10 mouse cellular contexts compared by ENCODE assay signal in genomic region chr6:53654361-53654824, GRCm38 (mm10).
DNase-seq lines count a peak whose midpoint lies in the region; ATAC-seq and TF ChIP-seq lines count a peak whose summit lies in the region.
"Had no signal": no experiment of that assay in that cellular context is flagged by ENCODE, and none has a peak within 500 bp of the region (broad histone marks: within the 10 kb centered on the region; RNA-seq: fewer than 3 reads in every experiment).

No protein-coding gene starts in this region.

- H3K4me2 ChIP-seq in forebrain, embryonic 12.5 days: no peak overlapping the region
- H3K4me2 ChIP-seq in forebrain, embryonic 15.5 days (replicated peaks): no peak overlapping the region; the same call in 1 of the 2 replicates
- peak overlapping the region; percentile 21 for H3K4me2 ChIP-seq in forebrain, embryonic 16.5 days (ENCODE audit: low read length)
- H3K4me2 ChIP-seq in limb, embryonic 14.5 days (replicated peaks; ENCODE audit: low read depth, low read length, severe bottlenecking): no peak overlapping the region
- H3K4me2 ChIP-seq: neural tube, embryonic 13.5 days had no signal

- H3K4me3 ChIP-seq in forebrain, embryonic 12.5 days (replicated peaks): no peak overlapping the region
- H3K4me3 ChIP-seq in forebrain, embryonic 15.5 days: no peak overlapping the region
- H3K4me3 ChIP-seq in left cerebral cortex, adult 2 months: no peak overlapping the region
- H3K4me3 ChIP-seq in forebrain, embryonic 16.5 days (replicated peaks; ENCODE audit: low read length): no peak overlapping the region
- no peak overlapping the region for H3K4me3 ChIP-seq in limb, embryonic 14.5 days (replicated peaks; ENCODE audit: low read length)
- H3K4me3 ChIP-seq: neural tube, embryonic 13.5 days had no signal

- H3K9me3 ChIP-seq in forebrain, embryonic 12.5 days: no peaks in the 10 kb centered on the region
- no peaks in the 10 kb centered on the region for H3K9me3 ChIP-seq in forebrain, embryonic 15.5 days
- no peaks in the 10 kb centered on the region for H3K9me3 ChIP-seq in forebrain, embryonic 16.5 days (ENCODE audit: control insufficient read depth, low read length)
- H3K9me3 ChIP-seq in limb, embryonic 14.5 days (ENCODE audit: control insufficient read depth, low read length): no peaks in the 10 kb centered on the region
- H3K9me3 ChIP-seq: neural tube, embryonic 13.5 days had no signal

- 0 out of 2 replicates have a peak overlapping the region, but pooled peaks have one; percentile 31 for H3K27ac ChIP-seq in forebrain, embryonic 12.5 days
- no peak overlapping the region for H3K27ac ChIP-seq in forebrain, embryonic 15.5 days (replicated peaks)
- H3K27ac ChIP-seq in left cerebral cortex, adult 2 months: no peak overlapping the region
- H3K27ac ChIP-seq in forebrain, embryonic 16.5 days (ENCODE audit: low read length): no peak overlapping the region
- peak overlapping the region; percentile 63 for H3K27ac ChIP-seq in limb, embryonic 14.5 days (replicated peaks; ENCODE audit: low read depth, low read length)
- H3K27ac ChIP-seq: macrophage; neural tube, embryonic 13.5 days had no signal

- no peak for ATAC-seq in forebrain, embryonic 12.5 days (ENCODE audit: low FRiP score)
- ATAC-seq in forebrain, embryonic 15.5 days (replicated peaks): no peak
- ATAC-seq in forebrain, embryonic 16.5 days: peak; percentile 43; the same call in 1 of the 2 replicates
- ATAC-seq in limb, embryonic 14.5 days (ENCODE audit: low FRiP score, low read depth): peak; percentile 58

- H3K4me1 ChIP-seq in forebrain, embryonic 12.5 days: peaks cover 17% of the 10 kb centered on the region
- H3K4me1 ChIP-seq in forebrain, embryonic 15.5 days: peaks cover 18% of the 10 kb centered on the region
- H3K4me1 ChIP-seq in forebrain, embryonic 16.5 days (replicated peaks; ENCODE audit: control insufficient read depth, insufficient read depth, low read length): peaks cover 16% of the 10 kb centered on the region
- peaks cover 37% of the 10 kb centered on the region for H3K4me1 ChIP-seq in limb, embryonic 14.5 days (ENCODE audit: control insufficient read depth, insufficient read depth, low read length)

- WGBS in forebrain, embryonic 12.5 days: 68% methylated on average over 12 of the region's 12 CpGs
- 41% methylated on average over 12 of the region's 12 CpGs for WGBS in forebrain, embryonic 15.5 days
- WGBS in forebrain, embryonic 16.5 days: 41% methylated on average over 12 of the region's 12 CpGs
- WGBS in limb, embryonic 14.5 days: 17% methylated on average over 12 of the region's 12 CpGs

- intact Hi-C loops in left cerebral cortex, postnatal 14 days (cut with DNase I): no loop called here
- intact Hi-C loops in left cerebral cortex, adult 2 months (cut with DNase I): loop anchor here (5.0 kb wide), 1 partner anchor 82 kb away; no protein-coding TSS in a partner anchor

- H3K9ac ChIP-seq in forebrain, embryonic 12.5 days: no peak overlapping the region
- no peak overlapping the region for H3K9ac ChIP-seq in forebrain, embryonic 15.5 days (replicated peaks)
- no peak overlapping the region for H3K9ac ChIP-seq in forebrain, embryonic 16.5 days (replicated peaks; ENCODE audit: low read depth, low read length)
- no peak overlapping the region for H3K9ac ChIP-seq in limb, embryonic 14.5 days (ENCODE audit: low read depth, low read length, severe bottlenecking)
- H3K9ac ChIP-seq: neural tube, embryonic 13.5 days had no signal

- no peaks in the 10 kb centered on the region for H3K27me3 ChIP-seq in forebrain, embryonic 12.5 days
- H3K27me3 ChIP-seq in forebrain, embryonic 15.5 days: no peaks in the 10 kb centered on the region
- H3K27me3 ChIP-seq in forebrain, embryonic 16.5 days (replicated peaks; ENCODE audit: control insufficient read depth, insufficient read depth, low read length): no peaks in the 10 kb centered on the region
- H3K27me3 ChIP-seq in limb, embryonic 14.5 days (ENCODE audit: control insufficient read depth, insufficient read depth, low read length): no peaks in the 10 kb centered on the region
- H3K27me3 ChIP-seq: neural tube, embryonic 13.5 days had no signal

- no peaks in the 10 kb centered on the region for H3K36me3 ChIP-seq in forebrain, embryonic 12.5 days (replicated peaks)
- no peaks in the 10 kb centered on the region for H3K36me3 ChIP-seq in forebrain, embryonic 15.5 days
- H3K36me3 ChIP-seq in forebrain, embryonic 16.5 days (ENCODE audit: control insufficient read depth, insufficient read depth): no peaks in the 10 kb centered on the region
- H3K36me3 ChIP-seq in limb, embryonic 14.5 days (ENCODE audit: control insufficient read depth, insufficient read depth, low read length): no peaks in the 10 kb centered on the region
- H3K36me3 ChIP-seq: neural tube, embryonic 13.5 days had no signal

- no peak for TF ChIP-seq CTCF in left cerebral cortex, adult 2 months (IDR thresholded peaks at IDR 0.05)

- TF ChIP-seq POLR2A in limb, embryonic 14.5 days (IDR thresholded peaks at IDR 0.05; ENCODE audit: borderline replicate concordance, extremely low read depth, insufficient read depth, insufficient read length): no peak

- DNase-seq in left cerebral cortex, postnatal 14 days (ENCODE audit: low spot score in 2 of 2): peak; percentile 39 to 49
- no peak for DNase-seq in left cerebral cortex, adult 2 months (ENCODE audit: extremely low spot score in 1 of 2, low spot score in 2 of 2)
- DNase-seq in limb, embryonic 14.5 days (ENCODE audit: low spot score): peak; percentile 63
- no peak for DNase-seq in yolk sac, embryonic 10.5 days (ENCODE audit: low spot score)
- no peak for DNase-seq in cerebellum, postnatal 10 days

Comparison
In these comparisons a context has a peak if more than half of its experiments do, and no peak if none do; other contexts are left out.
1. ATAC-seq: peak in forebrain, embryonic 16.5 days (single experiment) and limb, embryonic 14.5 days (single experiment); none in forebrain, embryonic 12.5 days (single experiment) and forebrain, embryonic 15.5 days (single experiment).
2. H3K27ac ChIP-seq: peak in forebrain, embryonic 12.5 days (single experiment) and limb, embryonic 14.5 days (single experiment); none in forebrain, embryonic 15.5 days (single experiment), left cerebral cortex, adult 2 months (single experiment) and forebrain, embryonic 16.5 days (single experiment).
3. DNase-seq: peak in left cerebral cortex, postnatal 14 days (2 of 2) and limb, embryonic 14.5 days (single experiment); none in left cerebral cortex, adult 2 months (0 of 2), yolk sac, embryonic 10.5 days (single experiment) and cerebellum, postnatal 10 days (0 of 2).